Mouse (Mus musculus) forebrain, embryonic 13.5 days (tissue): ENCODE measurements at regions not wholly inside any gene's neighbourhood (a gene's known extent, or its start where the extent isn't known, plus 50 kb on each side); places are given as distances from the start of the nearest gene placed in this dataset.
A peak's percentile ranks its signal among the peaks of the same experiment; 100 is the strongest.

Experiments used
- ATAC-seq: fragments of 200-750 bp; cut with Nextera tagmentation; 2 replicates; pipeline ENCODE4 v1.8.0; 2017
- H3K27ac ChIP-seq: fragments of 300-500 bp; sonication (generic); 2 replicates; pipeline ENCODE4 v1.5.1; 2015; ENCODE audit warnings: inconsistent platforms, mild to moderate bottlenecking, moderate library complexity
- H3K27me3 ChIP-seq: fragments of 300-500 bp; sonication (generic); 2 replicates; pipeline ENCODE4 v1.6.1; 2015; ENCODE audit warnings: mild to moderate bottlenecking, inconsistent platforms
- H3K36me3 ChIP-seq: fragments of 300-500 bp; sonication (generic); 2 replicates; pipeline ENCODE4 v1.6.1; 2015; ENCODE audit warnings: mild to moderate bottlenecking, inconsistent platforms; ENCODE audit not compliant: poor library complexity, severe bottlenecking
- H3K4me1 ChIP-seq: fragments of 300-500 bp; sonication (generic); 2 replicates; pipeline ENCODE4 v1.6.1; 2015; ENCODE audit warnings: inconsistent platforms
- H3K4me2 ChIP-seq: fragments of 300-500 bp; sonication (generic); 2 replicates; pipeline ENCODE4 v1.6.1; 2015; ENCODE audit warnings: inconsistent platforms, mild to moderate bottlenecking, moderate library complexity
- H3K4me3 ChIP-seq: fragments of 300-500 bp; sonication (generic); 2 replicates; pipeline ENCODE4 v1.5.1; 2015; ENCODE audit warnings: mild to moderate bottlenecking, inconsistent platforms
- H3K9ac ChIP-seq: fragments of 300-500 bp; sonication (generic); 2 replicates; pipeline ENCODE4 v1.6.1; 2015; ENCODE audit warnings: mild to moderate bottlenecking, inconsistent platforms
- H3K9me3 ChIP-seq: fragments of 300-500 bp; sonication (generic); replicated peaks from 2 replicates; pipeline ENCODE4 v1.6.1; 2016; ENCODE audit warnings: inconsistent platforms
- WGBS: fragments of 180-500 bp; shearing (Covaris S2); methylation state at CpG from one replicate; pipeline ENCODE4 v1.1.7; 2015; 5-methylcytosine and 5-hydroxymethylcytosine counted together

DNA sequence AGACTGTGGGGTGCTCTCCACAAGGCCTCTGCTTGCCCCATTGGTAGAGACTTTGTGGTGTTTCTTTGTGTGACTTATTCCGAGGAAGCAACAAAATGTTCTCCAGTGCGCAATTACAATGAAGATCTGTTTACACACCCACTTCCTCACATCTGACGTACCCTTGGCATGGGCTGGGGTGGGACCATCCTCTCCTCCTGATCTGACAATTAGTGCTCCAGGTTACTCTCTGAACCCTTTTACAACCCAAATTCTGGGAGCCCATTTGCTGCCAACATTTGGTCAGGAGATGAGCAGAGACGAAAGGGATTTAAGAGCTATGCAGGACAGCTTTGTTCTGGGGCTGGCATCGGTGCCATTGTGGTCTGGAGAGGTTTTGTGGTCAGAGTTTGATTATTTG is 215.9 kb upstream of the Sall1 start:
- Histone ChIP-seq H3K36me3 (no peaks in the 10 kb centered on the region), H3K9ac (no peak overlapping the region), H3K9me3 (peaks cover 2% of the 10 kb centered on the region; the same call in 1 of the 2 replicates), H3K27me3 (no peaks in the 10 kb centered on the region), H3K4me3 (no peak overlapping the region), H3K27ac (no peak overlapping the region), H3K4me1 (no peaks in the 10 kb centered on the region), H3K4me2 (no peak overlapping the region)
- no peak for ATAC-seq
- WGBS = 88% methylated on average over 5 of the region's 5 CpGs

DNA sequence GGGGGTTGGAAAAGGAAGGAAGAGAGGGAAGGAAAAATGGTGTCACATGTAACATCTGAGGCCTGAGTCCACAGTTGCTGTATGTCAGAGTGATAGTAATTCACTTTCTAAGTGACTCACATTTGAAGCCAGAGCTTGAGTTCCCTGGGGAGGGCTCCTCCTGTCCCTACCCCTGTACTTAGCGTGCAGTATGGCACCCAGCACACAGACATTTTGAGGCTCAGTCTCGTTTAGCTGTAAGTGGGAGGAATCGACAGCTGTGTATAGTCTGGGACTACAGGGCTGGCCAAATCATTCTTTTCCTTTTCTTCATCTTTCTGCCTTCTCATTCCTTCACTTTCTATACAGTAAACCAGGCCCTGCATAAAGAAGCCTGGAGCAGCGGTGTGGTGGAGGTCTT is 202.4 kb upstream of the Sall1 start:
- Histone ChIP-seq H3K36me3 (no peaks in the 10 kb centered on the region), H3K4me3 (no peak overlapping the region), H3K27ac (no peak overlapping the region), H3K27me3 (peaks cover 12% of the 10 kb centered on the region), H3K9me3 (no peaks in the 10 kb centered on the region), H3K9ac (no peak overlapping the region), H3K4me1 (peaks cover 27% of the 10 kb centered on the region), H3K4me2 (no peak overlapping the region)
- WGBS = 77% methylated on average over 4 of the region's 4 CpGs
- no peak for ATAC-seq

DNA sequence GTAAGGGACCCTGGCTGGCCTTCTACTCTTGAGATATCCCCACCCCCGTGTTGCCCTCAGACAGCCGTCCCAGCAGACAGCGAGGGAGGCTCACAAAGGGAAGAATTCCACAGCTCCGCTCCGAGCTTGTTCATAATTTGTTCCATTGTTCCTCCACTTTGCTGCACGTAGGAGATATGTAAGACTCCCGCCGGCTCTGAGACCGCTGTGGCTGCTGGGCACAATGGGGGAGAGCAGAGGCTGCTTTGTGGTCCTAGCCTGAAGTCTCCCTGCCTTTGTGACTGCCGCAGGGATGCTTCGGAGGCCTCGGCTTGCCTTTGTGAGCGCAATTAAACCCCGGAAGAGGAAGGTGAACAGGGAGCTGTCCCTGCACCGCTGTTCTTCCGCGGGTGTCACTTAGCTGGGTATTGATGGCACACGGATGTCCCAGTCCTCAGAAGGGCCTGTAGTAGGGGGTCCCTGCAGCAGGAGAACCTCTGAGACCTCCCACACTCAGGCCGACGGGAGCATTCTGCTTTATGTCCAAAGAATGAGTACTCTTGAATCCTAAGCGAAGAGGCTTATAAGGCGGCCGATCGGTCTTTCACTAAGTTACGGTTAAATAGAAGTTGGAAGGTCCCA is 201.3 kb upstream of the Sall1 start:
- H3K4me1 ChIP-seq = peaks cover 28% of the 10 kb centered on the region
- peak overlapping the region; percentile 54 for H3K4me2 ChIP-seq
- peaks cover 12% of the 10 kb centered on the region for H3K27me3 ChIP-seq
- peak overlapping the region; percentile 53 for H3K9ac ChIP-seq
- WGBS = 9% methylated on average over 25 of the region's 25 CpGs
- H3K4me3 ChIP-seq = peak overlapping the region; percentile 19
- no peaks in the 10 kb centered on the region for H3K9me3 ChIP-seq
- no peaks in the 10 kb centered on the region for H3K36me3 ChIP-seq
- peak; percentile 50; the same call in 1 of the 2 replicates for ATAC-seq
- no peak overlapping the region for H3K27ac ChIP-seq

DNA sequence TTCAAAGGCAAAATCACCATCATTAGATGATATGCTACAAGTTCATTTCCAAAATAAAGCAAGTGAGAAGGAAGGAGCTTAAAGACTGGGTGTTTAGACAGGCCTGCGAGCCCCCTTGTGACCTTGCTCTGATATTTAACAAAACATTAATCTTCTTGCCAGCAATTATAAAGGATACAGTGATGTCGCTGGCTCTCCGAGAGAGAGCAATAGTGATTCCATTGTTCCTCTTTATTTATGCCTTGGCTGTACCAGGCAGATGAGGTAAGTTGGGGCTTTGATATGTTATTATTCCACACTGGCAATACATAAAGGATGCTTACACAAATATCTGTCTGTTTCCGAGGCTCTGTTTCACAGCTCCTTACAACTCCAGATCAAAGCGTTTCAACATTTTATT is 197.7 kb upstream of the Sall1 start:
- Histone ChIP-seq H3K9me3 (no peaks in the 10 kb centered on the region), H3K9ac (no peak overlapping the region), H3K4me3 (no peak overlapping the region), H3K4me1 (peaks cover 28% of the 10 kb centered on the region), H3K27me3 (peaks cover 12% of the 10 kb centered on the region), H3K4me2 (no peak overlapping the region), H3K27ac (no peak overlapping the region), H3K36me3 (no peaks in the 10 kb centered on the region)
- ATAC-seq = no peak
- WGBS = 6% methylated on average over 5 of the region's 5 CpGs

DNA sequence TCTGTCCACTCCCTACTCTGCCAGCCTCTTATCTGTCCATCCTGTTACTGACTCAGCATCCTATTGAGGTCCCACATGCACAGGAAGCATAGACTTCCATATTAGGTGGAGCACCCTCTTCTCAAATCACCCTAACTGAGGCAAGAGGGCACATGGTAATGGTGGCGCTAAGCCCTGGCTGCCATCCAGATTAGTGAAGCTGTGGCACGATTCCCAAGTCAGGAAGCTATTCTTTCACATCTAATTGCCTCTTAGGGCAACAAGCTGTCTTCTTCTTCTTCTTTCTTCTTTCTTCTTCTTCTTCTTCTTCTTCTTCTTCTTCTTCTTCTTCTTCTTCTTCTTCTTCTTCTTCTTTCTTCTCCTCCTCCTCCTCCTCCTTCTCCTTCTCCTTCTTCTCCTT is 195.7 kb upstream of the Sall1 start:
- no peak for ATAC-seq
- H3K4me3 ChIP-seq = no peak overlapping the region
- H3K36me3 ChIP-seq = no peaks in the 10 kb centered on the region
- no peak overlapping the region for H3K9ac ChIP-seq
- no peak overlapping the region for H3K27ac ChIP-seq
- no peaks in the 10 kb centered on the region for H3K9me3 ChIP-seq
- peaks cover 12% of the 10 kb centered on the region for H3K27me3 ChIP-seq
- no peak overlapping the region for H3K4me2 ChIP-seq
- peaks cover 19% of the 10 kb centered on the region for H3K4me1 ChIP-seq
- 73% methylated on average over 2 of the region's 2 CpGs for WGBS

DNA sequence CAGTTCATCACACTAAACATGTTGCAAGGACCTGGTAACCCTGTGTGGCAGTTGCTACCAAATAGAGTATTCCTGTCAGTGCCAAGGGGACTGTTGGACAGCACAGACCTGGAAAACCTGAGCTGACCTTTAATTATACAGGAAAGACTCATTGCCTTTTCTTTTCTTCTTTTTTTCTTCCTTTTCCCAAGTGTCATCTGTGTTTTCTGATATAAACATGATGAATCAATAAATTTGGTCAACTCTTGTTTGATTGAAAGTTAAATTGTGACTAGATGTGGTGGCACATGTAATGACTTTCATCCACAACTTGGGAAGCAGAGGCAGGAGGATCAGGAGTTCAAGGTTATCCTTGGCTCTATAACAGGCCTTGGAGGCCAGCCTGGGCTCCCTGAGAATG is 190.1 kb upstream of the Sall1 start:
- Histone ChIP-seq H3K4me2 (no peak overlapping the region), H3K27me3 (no peaks in the 10 kb centered on the region), H3K4me1 (no peaks in the 10 kb centered on the region), H3K36me3 (no peaks in the 10 kb centered on the region), H3K9me3 (no peaks in the 10 kb centered on the region), H3K27ac (no peak overlapping the region), H3K4me3 (no peak overlapping the region), H3K9ac (no peak overlapping the region)
- no peak for ATAC-seq

DNA sequence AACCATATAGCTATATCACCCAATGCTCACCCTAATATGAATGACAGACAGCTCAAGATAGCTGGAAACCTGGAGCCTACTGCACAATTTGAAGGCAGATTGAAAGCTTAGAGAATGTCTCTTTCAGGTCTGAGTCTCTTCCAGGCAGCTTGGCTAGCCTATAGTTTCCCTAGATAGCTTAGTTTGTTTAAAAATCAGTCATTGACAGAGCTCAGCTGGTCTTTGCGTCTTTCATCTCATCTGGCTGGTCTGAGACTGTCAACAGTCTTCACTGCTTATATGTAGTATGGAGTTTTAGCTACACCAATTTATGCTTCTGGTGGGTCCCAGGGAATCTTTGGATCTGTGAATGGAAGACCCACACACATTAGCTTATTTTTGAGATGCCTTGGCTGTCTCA is 188.4 kb upstream of the Sall1 start:
- no peak overlapping the region for H3K4me3 ChIP-seq
- H3K9me3 ChIP-seq = no peaks in the 10 kb centered on the region
- 94% methylated on average over 1 of the region's 1 CpGs for WGBS
- H3K4me1 ChIP-seq = no peaks in the 10 kb centered on the region
- no peaks in the 10 kb centered on the region for H3K36me3 ChIP-seq
- no peak overlapping the region for H3K4me2 ChIP-seq
- no peak overlapping the region for H3K9ac ChIP-seq
- H3K27me3 ChIP-seq = no peaks in the 10 kb centered on the region
- ATAC-seq = no peak
- no peak overlapping the region for H3K27ac ChIP-seq

DNA sequence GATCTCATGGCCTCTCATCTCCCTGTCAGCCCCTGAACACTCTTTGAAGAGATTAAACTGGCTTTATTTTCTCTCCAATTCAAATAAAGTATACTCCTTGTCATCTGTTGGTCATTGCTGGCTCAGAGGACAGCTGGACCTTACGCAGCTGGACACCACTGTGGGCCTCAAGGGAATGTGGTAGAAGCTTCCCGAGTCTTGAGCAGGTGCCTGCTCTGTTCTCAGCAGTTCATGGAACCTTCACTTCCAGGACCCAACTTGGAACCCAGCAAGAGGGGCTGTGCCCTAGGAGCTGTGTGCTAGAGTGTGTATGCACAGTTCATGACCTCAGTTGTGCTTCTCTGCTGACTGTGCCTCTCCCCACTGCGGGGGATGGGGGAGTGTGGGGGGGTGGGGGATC is 185.2 kb upstream of the Sall1 start:
- Histone ChIP-seq H3K27ac (no peak overlapping the region), H3K27me3 (no peaks in the 10 kb centered on the region), H3K4me1 (no peaks in the 10 kb centered on the region), H3K4me3 (no peak overlapping the region), H3K9ac (no peak overlapping the region), H3K4me2 (no peak overlapping the region), H3K9me3 (no peaks in the 10 kb centered on the region), H3K36me3 (no peaks in the 10 kb centered on the region)
- 96% methylated on average over 3 of the region's 3 CpGs for WGBS
- no peak for ATAC-seq

DNA sequence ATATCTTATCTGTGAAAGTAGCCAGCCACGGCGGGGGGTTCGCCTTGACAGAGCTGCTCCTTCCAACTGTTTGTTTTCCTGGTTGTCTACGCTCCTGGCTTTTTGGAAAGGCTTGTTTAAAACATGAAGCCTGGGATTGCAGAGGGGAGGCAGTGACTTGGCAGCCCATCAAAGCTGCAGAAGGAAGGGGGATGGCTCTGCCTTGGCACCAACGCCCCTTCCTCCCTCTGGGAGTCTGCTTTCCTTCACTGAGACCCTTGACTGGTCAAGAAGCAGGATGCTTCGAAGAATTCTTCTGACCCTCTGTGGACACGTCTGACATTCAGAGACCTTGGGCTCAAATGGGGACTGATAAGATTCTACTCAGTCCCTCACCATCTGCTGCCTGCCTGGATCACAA is 176.9 kb upstream of the Sall1 start:
- no peaks in the 10 kb centered on the region for H3K9me3 ChIP-seq
- peaks cover 11% of the 10 kb centered on the region for H3K4me1 ChIP-seq
- no peaks in the 10 kb centered on the region for H3K36me3 ChIP-seq
- no peak for ATAC-seq
- no peak overlapping the region for H3K4me3 ChIP-seq
- no peak overlapping the region for H3K4me2 ChIP-seq
- H3K27ac ChIP-seq = no peak overlapping the region; the same call in 1 of the 2 replicates
- H3K27me3 ChIP-seq = no peaks in the 10 kb centered on the region
- H3K9ac ChIP-seq = no peak overlapping the region
- WGBS = 69% methylated on average over 7 of the region's 7 CpGs

DNA sequence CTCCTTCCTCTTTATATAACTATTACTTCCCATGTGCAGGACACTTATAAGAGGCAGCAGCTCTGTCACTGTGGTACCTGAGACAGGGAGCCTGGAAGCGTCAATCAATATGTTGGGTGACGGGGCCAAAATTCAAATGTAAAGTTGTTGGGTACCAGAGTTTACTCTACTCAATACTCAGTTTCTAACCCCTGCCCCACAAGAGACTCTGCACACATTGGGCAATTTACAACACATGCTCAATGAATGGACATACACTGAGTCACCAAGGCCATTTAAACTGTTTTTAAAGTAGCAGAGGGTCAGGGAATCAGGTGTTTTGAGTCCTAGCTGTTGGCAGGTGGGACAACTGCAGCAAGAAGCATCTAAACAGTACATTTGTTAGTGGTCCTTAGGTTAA is 176.4 kb upstream of the Sall1 start:
- Histone ChIP-seq H3K4me2 (no peak overlapping the region), H3K4me1 (peaks cover 11% of the 10 kb centered on the region), H3K4me3 (no peak overlapping the region), H3K27ac (no peak overlapping the region), H3K9ac (no peak overlapping the region), H3K36me3 (no peaks in the 10 kb centered on the region), H3K27me3 (no peaks in the 10 kb centered on the region), H3K9me3 (no peaks in the 10 kb centered on the region)
- ATAC-seq = no peak
- WGBS = 95% methylated on average over 2 of the region's 2 CpGs

DNA sequence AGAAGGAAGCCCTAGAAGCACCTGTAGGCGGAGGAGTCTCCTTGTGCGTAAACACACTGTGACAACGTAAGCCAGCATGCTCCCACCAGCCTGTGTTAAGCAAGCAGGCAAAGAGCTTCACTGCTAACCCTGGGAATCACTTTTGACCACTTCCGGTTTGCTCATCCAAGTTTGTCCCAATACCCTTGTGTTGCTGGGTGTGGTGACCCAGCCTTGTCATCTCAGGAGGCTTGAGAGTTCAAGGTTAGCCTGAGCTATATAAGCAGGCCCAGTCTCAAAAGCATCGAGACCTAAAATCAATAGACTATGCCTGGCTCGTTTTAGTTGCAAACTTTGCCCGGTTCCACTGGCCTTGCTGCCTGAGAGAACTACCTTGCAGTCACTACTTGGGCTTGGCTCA is 175.2 kb upstream of the Sall1 start:
- no peaks in the 10 kb centered on the region for H3K9me3 ChIP-seq
- H3K27ac ChIP-seq = no peak overlapping the region
- H3K4me1 ChIP-seq = peaks cover 11% of the 10 kb centered on the region
- no peaks in the 10 kb centered on the region for H3K36me3 ChIP-seq
- WGBS = 94% methylated on average over 7 of the region's 7 CpGs
- H3K9ac ChIP-seq = no peak overlapping the region
- H3K4me2 ChIP-seq = no peak overlapping the region
- H3K27me3 ChIP-seq = no peaks in the 10 kb centered on the region
- no peak for ATAC-seq
- H3K4me3 ChIP-seq = no peak overlapping the region

DNA sequence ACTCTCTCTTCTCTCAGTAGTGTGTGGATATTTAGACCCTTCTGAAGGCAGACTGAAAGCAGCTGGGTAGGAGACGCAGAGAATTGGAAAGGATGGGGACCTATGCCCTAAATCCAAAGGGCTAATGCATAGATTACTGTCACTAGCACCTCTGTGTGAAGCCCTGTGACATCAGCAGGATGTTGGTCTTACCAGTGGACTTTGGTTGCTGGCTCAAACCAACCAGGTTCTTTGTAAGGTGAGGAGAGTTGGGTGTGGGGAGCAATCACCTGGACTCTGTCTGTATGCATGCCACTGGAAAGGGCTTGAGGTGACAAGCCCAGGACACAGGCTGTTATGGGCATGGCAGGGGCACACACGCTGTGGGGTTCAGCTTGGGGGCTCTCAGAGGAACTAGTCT is 173.7 kb upstream of the Sall1 start:
- no peaks in the 10 kb centered on the region for H3K9me3 ChIP-seq
- H3K9ac ChIP-seq = no peak overlapping the region
- H3K4me2 ChIP-seq = no peak overlapping the region
- 92% methylated on average over 2 of the region's 2 CpGs for WGBS
- H3K27me3 ChIP-seq = no peaks in the 10 kb centered on the region
- ATAC-seq = no peak
- no peaks in the 10 kb centered on the region for H3K36me3 ChIP-seq
- no peak overlapping the region for H3K27ac ChIP-seq
- no peak overlapping the region for H3K4me3 ChIP-seq
- H3K4me1 ChIP-seq = peaks cover 11% of the 10 kb centered on the region

DNA sequence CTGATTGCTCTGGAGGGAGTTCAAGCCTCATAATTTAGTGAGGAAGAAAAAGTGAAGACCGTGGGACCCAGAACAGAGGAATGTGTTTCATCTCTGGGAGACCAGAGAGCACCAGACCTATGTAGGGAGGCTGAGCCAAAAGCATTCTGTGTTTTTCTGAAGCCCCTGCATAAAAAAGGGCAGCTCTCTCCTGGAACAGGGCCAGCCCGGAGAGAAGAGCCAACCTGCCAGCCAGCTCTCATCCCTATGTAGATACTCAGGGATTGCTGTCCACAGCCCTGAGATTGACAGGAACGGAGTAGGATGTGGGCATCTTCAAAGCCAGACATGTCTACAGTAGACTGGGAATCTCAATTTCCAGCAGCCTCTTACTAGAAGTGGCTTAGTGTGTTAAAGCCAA is 168.0 kb upstream of the Sall1 start:
- Histone ChIP-seq H3K36me3 (no peaks in the 10 kb centered on the region), H3K4me1 (no peaks in the 10 kb centered on the region), H3K4me2 (no peak overlapping the region), H3K9ac (no peak overlapping the region), H3K9me3 (no peaks in the 10 kb centered on the region), H3K27me3 (no peaks in the 10 kb centered on the region), H3K27ac (no peak overlapping the region), H3K4me3 (no peak overlapping the region)
- ATAC-seq = no peak
- 93% methylated on average over 3 of the region's 3 CpGs for WGBS
